Mouse (Mus musculus): Measurements from ENCODE around the gene Scarb1. TPM values are rescaled to one million over a fixed set of nuclear protein-coding genes. Genes with fewer than 3 reads are reported as not detected.

The Scarb1 gene
- total RNA-seq, 1 experiment from 2014 or later, result 11.4 TPM

GRCm38 (mm10) chr5:125368568-125368967 is 27.7 kb upstream of the Scarb1 start:
- peak; percentile 93 for ATAC-seq (ENCODE audit: extremely low read depth, insufficient number of reproducible peaks, low FRiP score, poor library complexity, severe bottlenecking)

DNA sequence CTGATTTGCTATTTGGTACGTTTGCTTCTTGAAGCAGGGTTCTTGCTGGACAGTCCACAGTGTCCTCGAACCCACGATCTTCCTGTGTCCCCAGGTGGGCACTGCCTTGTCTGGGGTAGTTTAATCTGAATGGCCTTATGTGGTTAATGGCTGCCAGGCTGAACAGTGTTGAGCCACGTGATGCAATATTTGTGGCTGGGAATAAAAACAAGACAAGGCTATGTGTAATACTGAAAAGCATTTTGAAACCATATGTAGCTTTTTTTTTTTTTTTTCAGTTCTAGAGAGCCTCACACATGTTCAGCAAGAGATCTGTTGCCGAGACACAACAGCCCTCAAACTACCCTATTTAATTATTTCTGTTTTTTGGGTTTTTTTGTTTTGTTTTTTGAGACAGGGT is 27.3 kb upstream of the Scarb1 start:
- ATAC-seq (ENCODE audit: extremely low read depth, insufficient number of reproducible peaks, low FRiP score, poor library complexity, severe bottlenecking), result no peak

DNA sequence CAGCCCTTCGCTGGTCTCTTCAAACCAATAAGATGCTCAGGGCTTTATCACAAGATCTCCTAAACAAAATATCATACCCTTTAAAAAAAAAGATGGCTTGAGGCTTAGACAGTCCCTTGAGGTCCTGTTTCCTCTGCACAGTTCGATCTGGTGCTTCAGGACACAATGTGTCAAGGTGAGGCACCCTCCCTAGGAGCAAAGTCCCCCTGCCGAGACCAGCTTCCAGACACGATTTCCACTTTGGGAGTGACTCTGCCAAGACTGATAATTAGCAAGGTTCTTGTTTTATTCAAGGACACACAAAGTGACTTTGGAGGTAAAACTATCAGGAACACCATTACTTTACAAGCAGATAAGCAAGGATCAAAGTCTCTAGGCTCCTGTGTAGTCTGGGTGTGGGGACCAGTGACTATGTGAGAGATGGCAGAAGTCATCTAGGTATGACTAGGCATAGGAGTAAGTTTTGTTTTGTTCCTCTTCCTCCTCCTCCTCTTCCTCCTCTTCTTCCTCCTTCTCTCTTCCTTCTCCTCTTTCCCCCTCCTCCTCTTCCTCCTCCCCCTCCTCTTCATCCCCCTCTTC is 24.0 kb upstream of the Scarb1 start:
- ATAC-seq (ENCODE audit: extremely low read depth, insufficient number of reproducible peaks, low FRiP score, poor library complexity, severe bottlenecking), result no peak

- no peak for ATAC-seq (ENCODE audit: extremely low read depth, insufficient number of reproducible peaks, low FRiP score, poor library complexity, severe bottlenecking)
Observed at GRCm38 (mm10) chr5:125363894-125364293, 23.0 kb upstream of the Scarb1 start.

- ATAC-seq (ENCODE audit: extremely low read depth, insufficient number of reproducible peaks, low FRiP score, poor library complexity, severe bottlenecking), result no peak
Observed at GRCm38 (mm10) chr5:125360981-125361510, 20.2 kb upstream of the Scarb1 start.

DNA sequence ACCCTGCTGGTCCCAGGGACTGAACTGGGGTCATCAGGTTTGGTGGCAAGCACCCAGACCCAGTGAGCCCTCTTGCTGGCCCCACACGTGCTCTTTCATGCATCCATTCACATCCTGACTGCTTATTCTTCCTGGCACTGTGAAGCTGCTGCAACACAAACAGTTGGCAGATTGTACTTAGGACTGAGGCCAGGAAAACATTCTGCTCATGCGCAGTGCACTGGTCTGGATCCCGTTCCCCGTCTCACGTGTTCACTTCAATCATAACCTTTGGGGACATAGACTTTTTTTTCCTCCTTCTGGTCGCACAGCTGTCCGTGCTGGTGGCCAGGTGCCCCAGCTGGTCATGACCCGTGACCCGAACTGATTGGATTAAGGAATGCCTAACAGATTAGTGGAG is 19.7 kb upstream of the Scarb1 start:
- no peak for ATAC-seq (ENCODE audit: extremely low read depth, insufficient number of reproducible peaks, low FRiP score, poor library complexity, severe bottlenecking)

GRCm38 (mm10) chr5:125358270-125358608 is 17.3 kb upstream of the Scarb1 start:
- peak; percentile 95 for ATAC-seq (ENCODE audit: extremely low read depth, insufficient number of reproducible peaks, low FRiP score, poor library complexity, severe bottlenecking)

DNA sequence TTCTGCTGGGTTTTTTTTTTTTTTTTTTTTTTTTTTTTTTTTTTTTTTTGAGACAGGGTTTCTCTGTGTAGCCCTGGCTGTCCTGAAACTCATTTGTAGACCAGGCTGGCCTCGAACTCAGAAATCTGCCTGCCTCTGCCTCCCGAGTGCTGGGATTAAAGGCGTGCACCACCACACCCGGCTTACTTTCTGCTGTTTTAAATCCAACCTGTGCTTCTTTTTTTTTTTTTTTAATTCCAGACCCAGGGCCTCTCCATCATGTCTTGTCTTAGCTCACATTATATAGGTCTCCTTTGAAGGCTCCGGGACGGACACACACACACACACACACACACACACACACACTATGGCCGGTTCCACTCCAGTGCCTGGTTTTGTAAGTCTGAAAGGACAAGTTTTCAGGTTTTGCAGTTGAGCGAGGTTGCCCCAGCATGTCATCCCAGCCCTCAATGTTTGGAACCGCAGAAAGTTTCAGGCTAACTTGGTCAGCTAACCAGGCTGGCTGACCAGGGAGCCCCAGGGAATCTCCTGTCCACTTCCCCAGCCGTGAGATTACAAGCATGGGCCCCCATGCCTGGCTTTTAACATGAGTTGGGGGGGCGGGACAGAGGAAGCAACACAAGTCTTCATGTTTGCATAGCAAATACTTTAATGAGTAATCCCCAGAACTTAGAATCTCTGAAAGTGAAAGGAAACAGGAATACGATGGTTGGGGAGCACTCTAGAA is 16.8 kb upstream of the Scarb1 start:
- ATAC-seq (ENCODE audit: extremely low read depth, insufficient number of reproducible peaks, low FRiP score, poor library complexity, severe bottlenecking), result no peak

- ATAC-seq (ENCODE audit: extremely low read depth, insufficient number of reproducible peaks, low FRiP score, poor library complexity, severe bottlenecking), result no peak
Observed at GRCm38 (mm10) chr5:125355650-125356049, 14.8 kb upstream of the Scarb1 start.

- no peak for ATAC-seq (ENCODE audit: extremely low read depth, insufficient number of reproducible peaks, low FRiP score, poor library complexity, severe bottlenecking)
Observed at GRCm38 (mm10) chr5:125354885-125355492, 14.1 kb upstream of the Scarb1 start.

- ATAC-seq (ENCODE audit: extremely low read depth, insufficient number of reproducible peaks, low FRiP score, poor library complexity, severe bottlenecking), result no peak
Observed at GRCm38 (mm10) chr5:125352781-125353294, 11.9 kb upstream of the Scarb1 start.

DNA sequence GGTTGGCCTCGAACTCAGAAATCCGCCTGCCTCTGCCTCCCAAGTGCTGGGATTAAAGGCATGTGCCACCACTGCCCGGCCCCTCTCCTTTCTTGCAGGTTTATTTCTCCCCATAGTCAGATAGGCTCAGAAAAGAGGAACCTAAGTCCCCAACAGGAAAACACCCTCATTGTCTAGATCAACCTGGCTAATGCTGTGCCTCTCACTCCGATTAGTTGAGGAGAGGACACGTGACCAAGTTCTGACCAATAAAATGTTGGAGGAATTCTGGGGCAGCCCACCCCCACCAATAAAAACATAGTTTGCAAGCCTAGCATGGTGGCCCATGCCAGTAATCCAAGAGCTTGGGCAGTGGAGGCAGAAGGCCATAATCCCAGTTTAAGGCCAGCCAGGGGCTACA is 11.0 kb upstream of the Scarb1 start:
- ATAC-seq (ENCODE audit: extremely low read depth, insufficient number of reproducible peaks, low FRiP score, poor library complexity, severe bottlenecking), result peak; percentile 50; the same call in 1 of the 2 replicates

GRCm38 (mm10) chr5:125351057-125351456 is 10.2 kb upstream of the Scarb1 start:
- no peak for ATAC-seq (ENCODE audit: extremely low read depth, insufficient number of reproducible peaks, low FRiP score, poor library complexity, severe bottlenecking)

DNA sequence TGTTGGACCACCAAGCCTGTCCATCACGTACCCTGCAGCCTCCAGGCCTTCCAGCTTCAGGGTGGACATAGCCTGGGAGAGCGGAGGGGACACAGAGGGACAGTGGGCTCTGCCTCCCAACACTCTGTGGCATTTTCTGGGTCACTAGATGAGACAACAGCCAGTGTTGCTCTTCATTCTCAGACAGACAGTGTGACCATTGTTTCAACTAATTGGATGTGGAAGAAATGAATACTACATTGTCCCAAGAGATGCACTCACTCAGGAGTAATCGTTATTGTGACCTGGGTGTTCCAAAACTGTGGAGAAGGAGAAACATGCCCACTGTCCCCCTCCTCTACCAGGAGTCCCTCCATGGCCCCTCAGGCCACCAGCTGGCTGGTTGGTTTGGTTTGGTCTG is 8.5 kb upstream of the Scarb1 start:
- ATAC-seq (ENCODE audit: extremely low read depth, insufficient number of reproducible peaks, low FRiP score, poor library complexity, severe bottlenecking), result no peak

DNA sequence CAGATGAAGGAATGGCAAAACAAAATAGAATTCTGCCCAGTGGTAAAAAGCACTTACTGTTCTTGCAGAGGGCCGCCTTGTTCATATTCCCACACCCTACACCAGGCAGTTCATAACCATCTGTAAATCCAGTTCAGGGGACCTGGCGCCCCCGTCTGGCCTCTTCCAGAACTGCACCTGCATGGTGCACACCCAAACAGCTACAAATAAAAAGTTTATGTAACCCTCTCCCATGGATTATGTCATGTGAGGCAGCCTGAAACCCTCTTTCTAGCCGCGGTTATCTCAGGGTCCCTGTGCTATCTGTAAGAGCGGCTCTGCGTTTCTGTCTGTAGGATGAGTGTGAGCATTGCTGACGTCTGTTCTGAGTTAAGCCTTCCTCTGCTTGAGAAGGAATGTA is 7.6 kb upstream of the Scarb1 start:
- ATAC-seq (ENCODE audit: extremely low read depth, insufficient number of reproducible peaks, low FRiP score, poor library complexity, severe bottlenecking), result peak; percentile 47

- no peak for ATAC-seq (ENCODE audit: extremely low read depth, insufficient number of reproducible peaks, low FRiP score, poor library complexity, severe bottlenecking)
Observed at GRCm38 (mm10) chr5:125348067-125348466, 7.2 kb upstream of the Scarb1 start.

GRCm38 (mm10) chr5:125344296-125344695 is 3.4 kb upstream of the Scarb1 start:
- no peak for ATAC-seq (ENCODE audit: extremely low read depth, insufficient number of reproducible peaks, low FRiP score, poor library complexity, severe bottlenecking)

- ATAC-seq (ENCODE audit: extremely low read depth, insufficient number of reproducible peaks, low FRiP score, poor library complexity, severe bottlenecking), result no peak
Observed at GRCm38 (mm10) chr5:125341459-125342090, 681 bp upstream of the Scarb1 start.

GRCm38 (mm10) chr5:125339851-125340531 is 903 bp downstream of the Scarb1 start:
- 0 out of 2 replicates have a peak, but pooled peaks have one; percentile 4 for ATAC-seq (ENCODE audit: extremely low read depth, insufficient number of reproducible peaks, low FRiP score, poor library complexity, severe bottlenecking)
